Mouse (Mus musculus) olfactory bulb, adult 2 months (tissue): ENCODE measurements at regions not wholly inside any gene's neighbourhood (a gene's known extent, or its start where the extent isn't known, plus 50 kb on each side); places are given as distances from the start of the nearest gene placed in this dataset.

ENCODE experiments used
- CTCF ChIP-seq: fragments of 200-500 bp; IDR thresholded peaks from 2 replicates; pipeline ENCODE4 v1.5.1; 2012; ENCODE audit warnings: low read depth, mild to moderate bottlenecking, low read length, moderate library complexity; ENCODE audit not compliant: insufficient read depth
- POLR2A ChIP-seq: fragments of 200-500 bp; IDR thresholded peaks from 2 replicates; pipeline ENCODE4 v1.6.1; 2012; ENCODE audit warnings: mild to moderate bottlenecking, low read depth, low read length, moderate library complexity; ENCODE audit not compliant: insufficient read depth

DNA sequence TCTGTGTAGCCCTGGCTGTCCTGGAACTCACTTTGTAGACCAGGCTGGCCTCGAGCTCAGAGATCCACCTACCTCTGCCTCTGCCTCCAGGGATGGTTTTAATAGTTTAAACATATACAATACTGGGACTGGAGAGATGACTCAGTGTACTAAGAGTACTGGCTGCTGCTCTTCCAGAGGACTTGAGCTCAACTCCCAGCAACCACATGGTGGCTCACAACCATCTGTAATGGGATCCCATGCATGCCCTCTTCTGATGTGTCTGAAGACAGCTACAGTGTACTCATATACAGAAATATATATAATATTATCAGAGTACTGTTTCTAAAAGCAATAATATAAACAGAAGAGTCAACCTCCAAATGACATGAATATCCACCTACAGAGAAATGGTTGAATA, 240.7 kb upstream of the Tsc22d2 start:
- TF ChIP-seq POLR2A (no peak), CTCF (no peak)
